Mouse (Mus musculus): Measurements from ENCODE around the gene Nxt2. TPM values are rescaled to one million over a fixed set of nuclear protein-coding genes. Genes with fewer than 3 reads are reported as not detected.
A peak's percentile ranks its signal among the peaks of the same experiment; 100 is the strongest.

Gene Nxt2
- 22.9 and 24.7 TPM in 2 replicates for polyA plus RNA-seq (2015; fragmentation: Nextera tagmentation; extraction: Ambion mirVana)

DNA sequence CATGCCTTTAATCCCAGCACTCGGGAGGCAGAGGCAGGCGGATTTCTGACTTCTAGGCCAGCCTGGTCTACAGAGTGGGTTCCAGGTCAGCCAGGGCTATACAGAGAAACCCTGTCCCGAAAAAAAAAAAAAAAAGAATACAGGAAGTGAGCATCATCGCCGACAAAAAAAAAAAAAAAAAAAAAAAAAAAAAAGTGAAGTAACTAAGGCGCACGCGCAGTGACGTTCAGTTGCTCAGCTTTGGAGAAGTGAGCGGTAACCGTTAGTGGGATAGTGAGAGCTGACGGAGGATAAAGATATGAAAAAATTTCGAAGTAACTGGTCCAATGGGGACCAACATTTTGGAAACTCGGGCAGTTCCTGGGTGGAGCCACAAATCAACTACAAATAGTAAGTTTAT is at the start of gene Nxt2:
Gene Nxt2 (plus strand): TSS at position 229 of the 400 bp plus-strand sequence.
- no peaks in the 10 kb centered on the region for H3K4me1 ChIP-seq
- H3K9me3 ChIP-seq, result no peaks in the 10 kb centered on the region
- ATAC-seq (ENCODE audit: insufficient read depth, low FRiP score, low read depth), result no peak
- peak within 1 kb of the TSS; percentile 52 for H3K4me2 ChIP-seq
- peak within 1 kb of the TSS; percentile 54 for H3K4me3 ChIP-seq (replicated peaks)
- 84% methylated on average over 14 of the region's 14 CpGs for WGBS
- no peaks in the 10 kb centered on the region for H3K27me3 ChIP-seq (replicated peaks)
- peak within 1 kb of the TSS; percentile 51; the same call in 1 of the 2 replicates for H3K27ac ChIP-seq
- no peaks in the 10 kb centered on the region for H3K36me3 ChIP-seq
- no peak within 1 kb of the TSS for H3K9ac ChIP-seq

DNA sequence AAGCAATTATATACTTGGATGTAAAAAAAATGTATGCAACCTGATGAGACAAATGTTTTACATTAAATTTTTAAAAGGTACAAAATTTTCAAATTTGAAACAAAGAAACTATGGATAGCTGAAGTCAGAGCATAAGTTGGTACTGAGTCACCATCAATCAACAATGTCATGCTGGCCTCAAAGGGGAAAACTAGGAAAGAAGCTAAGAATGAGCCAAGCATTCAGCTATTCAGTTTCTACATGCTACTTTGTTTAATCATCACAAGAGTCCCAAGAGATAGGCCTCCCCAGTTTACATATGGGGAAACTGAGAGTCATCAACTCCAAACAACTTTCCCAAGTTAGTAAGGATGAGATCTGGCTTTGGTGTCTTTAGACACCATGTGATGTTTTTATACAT is 49.6 kb upstream of the Nxt2 start:
- Histone ChIP-seq H3K36me3 (no peaks in the 10 kb centered on the region), H3K27me3 (replicated peaks) (no peaks in the 10 kb centered on the region), H3K9ac (no peak overlapping the region), H3K9me3 (no peaks in the 10 kb centered on the region), H3K4me2 (no peak overlapping the region), H3K4me1 (no peaks in the 10 kb centered on the region), H3K27ac (no peak overlapping the region), H3K4me3 (replicated peaks) (no peak overlapping the region)
- ATAC-seq (ENCODE audit: insufficient read depth, low FRiP score, low read depth), result no peak

DNA sequence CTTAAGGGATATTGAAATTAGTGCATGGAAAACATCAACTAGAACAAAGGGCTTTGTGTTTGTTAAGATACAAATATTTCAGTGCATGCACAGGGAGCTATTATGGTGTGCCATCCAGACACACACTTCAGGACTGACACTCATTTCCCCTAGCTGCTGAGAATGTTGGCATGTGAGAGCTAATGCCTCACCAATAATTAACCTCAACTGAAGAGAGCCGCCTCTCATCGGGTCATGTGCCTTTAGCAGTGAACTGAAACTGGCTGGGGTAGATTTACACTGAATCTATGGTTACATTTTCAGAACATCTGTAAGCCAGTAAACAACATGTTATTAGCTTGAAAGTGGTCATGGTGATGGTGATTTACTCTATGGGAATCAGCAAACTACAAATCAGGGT is 44.5 kb upstream of the Nxt2 start:
- H3K27ac ChIP-seq, result no peak overlapping the region
- H3K4me1 ChIP-seq, result no peaks in the 10 kb centered on the region
- no peak for ATAC-seq (ENCODE audit: insufficient read depth, low FRiP score, low read depth)
- no peaks in the 10 kb centered on the region for H3K27me3 ChIP-seq (replicated peaks)
- H3K4me2 ChIP-seq, result no peak overlapping the region
- 53% methylated on average over 2 of the region's 2 CpGs for WGBS
- H3K9me3 ChIP-seq, result no peaks in the 10 kb centered on the region
- no peaks in the 10 kb centered on the region for H3K36me3 ChIP-seq
- no peak overlapping the region for H3K9ac ChIP-seq
- H3K4me3 ChIP-seq (replicated peaks), result no peak overlapping the region

DNA sequence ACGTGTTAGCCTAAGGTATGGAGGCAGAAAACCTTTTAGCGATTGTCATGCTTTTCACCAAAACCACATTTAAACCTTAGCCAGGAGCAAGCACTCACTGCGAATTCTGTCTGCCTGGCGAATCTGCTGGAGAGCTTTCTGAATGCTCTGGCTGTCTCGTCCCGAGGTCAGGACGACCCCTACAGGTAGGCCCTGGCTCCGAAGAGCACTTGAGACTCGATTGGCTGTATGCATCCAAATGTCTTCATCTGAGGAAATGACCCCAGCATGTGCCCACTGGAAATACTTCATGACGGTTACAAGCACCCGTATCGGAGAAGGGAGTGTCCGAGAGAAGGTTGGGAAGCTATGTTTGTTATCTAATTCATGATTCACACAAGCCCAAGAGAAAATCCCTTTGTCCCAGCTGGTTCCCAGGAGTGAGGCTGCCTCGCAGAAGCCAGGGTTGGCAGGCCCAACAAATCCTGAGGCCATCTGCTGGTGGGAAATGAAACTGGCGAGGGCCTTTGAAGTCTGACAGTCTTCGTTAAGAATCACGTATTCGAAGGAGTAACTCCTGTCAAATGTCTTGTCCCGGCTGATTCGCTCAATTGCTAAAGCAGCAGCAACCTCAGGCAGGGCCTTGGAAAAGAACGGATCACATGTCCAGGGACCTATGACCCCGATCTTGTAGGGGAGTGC is 37.4 kb upstream of the Nxt2 start:
- Histone ChIP-seq H3K36me3 (no peaks in the 10 kb centered on the region), H3K27me3 (replicated peaks) (no peaks in the 10 kb centered on the region), H3K9me3 (no peaks in the 10 kb centered on the region), H3K9ac (no peak overlapping the region), H3K4me2 (no peak overlapping the region), H3K4me1 (no peaks in the 10 kb centered on the region), H3K4me3 (replicated peaks) (no peak overlapping the region), H3K27ac (no peak overlapping the region)
- no peak for ATAC-seq (ENCODE audit: insufficient read depth, low FRiP score, low read depth)
- WGBS, result 39% methylated on average over 22 of the region's 22 CpGs

DNA sequence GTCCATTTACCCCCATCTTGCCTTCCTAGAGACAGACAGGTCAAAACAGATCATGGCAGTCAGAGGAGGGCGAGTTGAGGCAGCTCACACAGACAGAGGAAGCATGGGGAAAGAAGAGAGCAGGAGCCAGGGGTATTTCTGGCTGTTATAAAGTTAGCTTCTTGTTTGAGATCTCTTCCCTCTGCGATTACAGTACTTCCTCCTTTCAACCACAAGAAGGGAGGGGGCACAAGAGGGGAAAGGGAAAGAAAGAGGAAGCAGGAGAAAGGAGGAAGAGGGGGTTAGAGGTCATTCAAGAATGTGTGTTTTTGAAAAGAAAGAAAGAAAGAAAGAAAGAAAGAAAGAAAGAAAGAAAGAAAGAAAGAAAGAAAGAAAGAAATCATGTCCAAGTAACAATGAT is 36.2 kb upstream of the Nxt2 start:
- ATAC-seq (ENCODE audit: insufficient read depth, low FRiP score, low read depth), result no peak
- H3K4me3 ChIP-seq (replicated peaks), result no peak overlapping the region
- H3K27me3 ChIP-seq (replicated peaks), result no peaks in the 10 kb centered on the region
- 81% methylated on average over 2 of the region's 2 CpGs for WGBS
- no peaks in the 10 kb centered on the region for H3K36me3 ChIP-seq
- H3K9me3 ChIP-seq, result no peaks in the 10 kb centered on the region
- no peaks in the 10 kb centered on the region for H3K4me1 ChIP-seq
- H3K4me2 ChIP-seq, result no peak overlapping the region
- no peak overlapping the region for H3K9ac ChIP-seq
- no peak overlapping the region for H3K27ac ChIP-seq

DNA sequence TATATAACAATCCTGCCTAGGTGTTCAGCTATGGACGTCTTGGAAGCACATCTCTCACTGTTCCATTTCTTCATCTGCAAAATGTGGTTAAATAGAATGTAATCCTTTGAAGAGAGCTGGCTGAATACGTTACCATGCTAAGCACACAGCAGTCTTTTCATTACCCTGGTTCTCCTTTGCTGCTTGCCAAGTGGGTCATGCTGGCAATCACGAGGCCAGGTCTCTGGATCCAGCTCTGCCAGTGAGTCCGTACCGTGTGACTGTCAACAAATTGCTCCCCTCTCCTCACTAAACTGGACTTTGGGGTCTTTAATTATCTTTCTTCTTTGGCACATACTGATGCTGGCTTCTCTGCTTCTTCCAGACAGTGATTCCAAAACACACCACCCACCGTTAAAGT is 32.1 kb upstream of the Nxt2 start:
- WGBS, result 65% methylated on average over 6 of the region's 6 CpGs
- no peak overlapping the region for H3K4me3 ChIP-seq (replicated peaks)
- ATAC-seq (ENCODE audit: insufficient read depth, low FRiP score, low read depth), result no peak
- no peak overlapping the region for H3K27ac ChIP-seq
- H3K36me3 ChIP-seq, result no peaks in the 10 kb centered on the region
- H3K9me3 ChIP-seq, result no peaks in the 10 kb centered on the region
- H3K4me1 ChIP-seq, result no peaks in the 10 kb centered on the region
- no peaks in the 10 kb centered on the region for H3K27me3 ChIP-seq (replicated peaks)
- no peak overlapping the region for H3K4me2 ChIP-seq
- H3K9ac ChIP-seq, result no peak overlapping the region

DNA sequence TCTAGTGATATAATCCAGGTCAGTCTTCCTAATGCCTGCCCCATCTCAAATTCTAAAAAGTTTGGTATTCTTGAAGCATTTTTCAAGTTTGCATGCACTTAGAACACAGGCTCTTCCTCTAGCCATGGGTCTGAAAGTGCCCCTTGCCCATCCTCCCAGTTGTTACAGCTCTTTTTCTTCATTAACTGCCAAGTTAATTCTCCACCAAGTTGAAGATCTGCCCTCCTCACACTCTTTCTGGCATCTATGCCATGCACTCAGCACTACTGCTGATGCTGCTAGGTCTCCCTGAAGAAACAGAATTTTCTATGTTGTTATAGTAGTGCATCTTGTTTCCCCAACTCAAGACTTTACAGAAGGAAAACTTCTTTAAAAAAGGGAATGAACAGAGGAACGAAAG is 31.0 kb upstream of the Nxt2 start:
- no peaks in the 10 kb centered on the region for H3K4me1 ChIP-seq
- H3K36me3 ChIP-seq, result no peaks in the 10 kb centered on the region
- H3K9me3 ChIP-seq, result no peaks in the 10 kb centered on the region
- 59% methylated on average over 1 of the region's 1 CpGs for WGBS
- H3K27ac ChIP-seq, result no peak overlapping the region
- no peak overlapping the region for H3K4me2 ChIP-seq
- H3K9ac ChIP-seq, result no peak overlapping the region
- ATAC-seq (ENCODE audit: insufficient read depth, low FRiP score, low read depth), result no peak
- H3K4me3 ChIP-seq (replicated peaks), result no peak overlapping the region
- no peaks in the 10 kb centered on the region for H3K27me3 ChIP-seq (replicated peaks)

DNA sequence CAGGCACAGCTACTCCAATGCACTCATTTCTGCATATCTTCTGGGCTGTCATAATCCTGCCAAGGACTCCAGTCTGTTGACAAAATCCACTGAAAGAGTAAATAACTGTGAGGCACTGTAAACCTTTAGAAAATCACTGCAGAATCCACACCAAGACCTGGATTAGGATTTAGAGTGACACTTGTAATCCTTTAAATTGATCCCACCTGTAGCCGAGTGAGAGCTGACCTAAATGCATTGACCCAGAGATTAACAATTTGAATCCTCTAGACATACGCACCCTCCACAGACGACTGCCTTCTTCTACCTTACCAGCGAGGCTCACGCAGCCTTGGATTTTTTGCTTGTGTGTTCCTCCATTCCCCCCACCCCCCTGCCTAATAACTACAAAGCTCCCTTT is 29.7 kb upstream of the Nxt2 start, which contains the start of gene Gucy2f:
Gene Gucy2f (minus strand): TSS at position 101 of the 400 bp plus-strand sequence.
- Histone ChIP-seq H3K4me3 (replicated peaks) (no peak within 1 kb of the TSS), H3K9ac (no peak within 1 kb of the TSS), H3K4me2 (no peak within 1 kb of the TSS), H3K9me3 (no peaks in the 10 kb centered on the region), H3K36me3 (no peaks in the 10 kb centered on the region), H3K4me1 (no peaks in the 10 kb centered on the region), H3K27ac (no peak within 1 kb of the TSS), H3K27me3 (replicated peaks) (no peaks in the 10 kb centered on the region)
- ATAC-seq (ENCODE audit: insufficient read depth, low FRiP score, low read depth), result no peak
- 41% methylated on average over 5 of the region's 5 CpGs for WGBS

DNA sequence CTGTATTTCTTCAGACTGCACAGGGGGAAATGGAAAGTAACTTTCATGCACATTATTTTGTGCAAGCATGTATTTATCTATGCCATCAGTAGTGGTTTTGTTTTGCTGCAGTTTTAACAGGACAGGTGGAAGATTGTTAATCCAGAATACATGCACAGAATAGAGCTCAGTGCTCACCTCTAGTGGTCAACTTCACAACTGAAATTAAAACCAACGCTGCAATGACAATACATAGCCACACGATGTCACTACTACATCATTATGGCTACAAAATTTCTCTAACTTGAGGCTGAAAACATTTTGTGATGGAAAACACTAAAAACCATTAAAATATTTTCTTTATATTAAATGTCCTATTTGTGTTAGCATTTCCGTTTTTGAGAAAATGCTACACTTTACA is 26.3 kb upstream of the Nxt2 start:
- Histone ChIP-seq H3K9me3 (no peaks in the 10 kb centered on the region), H3K4me2 (no peak overlapping the region), H3K36me3 (no peaks in the 10 kb centered on the region), H3K4me3 (replicated peaks) (no peak overlapping the region), H3K27ac (no peak overlapping the region), H3K9ac (no peak overlapping the region), H3K27me3 (replicated peaks) (no peaks in the 10 kb centered on the region), H3K4me1 (no peaks in the 10 kb centered on the region)
- no peak for ATAC-seq (ENCODE audit: insufficient read depth, low FRiP score, low read depth)
- 13% methylated on average over 3 of the region's 3 CpGs for WGBS

DNA sequence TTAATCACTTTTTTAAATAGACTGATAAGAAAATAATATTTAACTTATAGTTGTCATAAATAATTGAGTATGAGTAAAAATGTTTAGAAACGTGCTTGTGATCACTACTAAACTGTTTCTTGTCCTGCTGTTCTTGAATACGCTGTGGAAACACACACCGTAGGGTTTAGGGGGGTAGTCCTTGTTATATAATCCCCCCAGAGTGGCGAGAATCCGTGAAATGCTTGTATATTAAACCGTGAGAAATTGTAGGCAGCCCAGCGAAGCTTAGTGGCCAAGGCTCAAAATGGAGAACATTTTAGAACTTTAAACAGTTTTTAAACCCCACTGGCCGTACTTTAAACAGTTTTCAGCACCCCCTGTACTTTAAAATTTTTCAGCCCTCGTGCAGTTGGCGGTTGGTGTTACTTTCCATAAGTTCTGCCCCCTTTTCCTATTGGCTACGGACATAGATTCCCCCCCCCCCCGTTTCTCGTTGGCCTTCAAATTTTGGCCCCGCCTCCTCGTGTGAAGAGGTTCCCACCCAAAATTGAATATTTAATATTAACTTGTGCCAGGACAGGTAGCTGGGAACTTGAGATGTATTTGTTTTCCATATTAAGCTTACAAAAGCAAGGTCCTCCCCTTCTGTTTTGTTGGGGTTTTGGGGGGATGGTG is 956 bp downstream of the Nxt2 start:
- Histone ChIP-seq H3K9me3 (no peaks in the 10 kb centered on the region), H3K4me1 (no peaks in the 10 kb centered on the region), H3K36me3 (no peaks in the 10 kb centered on the region), H3K4me3 (replicated peaks) (peak overlapping the region; percentile 54), H3K27me3 (replicated peaks) (no peaks in the 10 kb centered on the region), H3K27ac (peak overlapping the region; percentile 92), H3K4me2 (peak overlapping the region; percentile 52), H3K9ac (no peak overlapping the region)
- ATAC-seq (ENCODE audit: insufficient read depth, low FRiP score, low read depth), result no peak; the same call in 1 of the 2 replicates
- 22% methylated on average over 15 of the region's 15 CpGs for WGBS

DNA sequence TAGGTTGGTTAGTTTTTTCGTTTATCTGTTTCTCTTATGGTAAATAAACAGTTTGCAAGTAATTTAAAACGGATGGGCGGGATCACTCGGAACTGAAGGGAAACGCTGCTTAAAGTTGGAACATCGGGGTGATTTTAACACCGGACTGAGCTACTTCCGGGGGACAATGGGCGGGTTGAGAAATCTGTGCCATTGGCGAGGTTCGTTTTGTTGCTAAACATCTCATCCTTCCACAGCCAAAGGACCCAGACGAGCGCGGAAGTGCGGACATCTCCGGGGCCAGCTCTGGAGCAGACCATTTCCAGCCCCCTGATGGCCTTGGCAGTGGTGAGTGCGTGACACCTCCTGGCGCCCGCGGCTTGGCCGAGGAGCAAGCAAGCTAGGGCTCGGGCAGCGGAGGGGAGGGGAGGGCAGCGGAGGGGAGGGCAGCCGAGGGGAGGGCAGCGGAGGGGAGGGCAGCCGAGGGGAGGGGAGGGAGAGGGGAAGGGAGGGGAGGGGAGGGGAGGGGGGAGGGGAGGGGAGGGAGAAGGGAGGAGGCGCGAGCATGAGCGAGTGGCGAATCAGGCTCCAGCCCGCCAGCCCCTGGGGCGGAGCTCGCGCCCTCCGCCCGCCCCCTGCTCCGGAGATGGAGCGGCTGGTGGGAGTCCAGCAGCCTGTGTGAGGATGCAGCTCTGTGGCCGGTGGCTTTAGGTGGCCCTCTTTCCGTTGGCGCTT is 1.6 kb downstream of the Nxt2 start:
- Histone ChIP-seq H3K9ac (no peak overlapping the region), H3K9me3 (no peaks in the 10 kb centered on the region), H3K4me3 (replicated peaks) (peak overlapping the region; percentile 54), H3K4me2 (peak overlapping the region; percentile 52), H3K36me3 (no peaks in the 10 kb centered on the region), H3K27me3 (replicated peaks) (no peaks in the 10 kb centered on the region), H3K4me1 (no peaks in the 10 kb centered on the region), H3K27ac (peak overlapping the region; percentile 92)
- 20% methylated on average over 26 of the region's 42 CpGs for WGBS
- ATAC-seq (ENCODE audit: insufficient read depth, low FRiP score, low read depth), result peak; percentile 95

DNA sequence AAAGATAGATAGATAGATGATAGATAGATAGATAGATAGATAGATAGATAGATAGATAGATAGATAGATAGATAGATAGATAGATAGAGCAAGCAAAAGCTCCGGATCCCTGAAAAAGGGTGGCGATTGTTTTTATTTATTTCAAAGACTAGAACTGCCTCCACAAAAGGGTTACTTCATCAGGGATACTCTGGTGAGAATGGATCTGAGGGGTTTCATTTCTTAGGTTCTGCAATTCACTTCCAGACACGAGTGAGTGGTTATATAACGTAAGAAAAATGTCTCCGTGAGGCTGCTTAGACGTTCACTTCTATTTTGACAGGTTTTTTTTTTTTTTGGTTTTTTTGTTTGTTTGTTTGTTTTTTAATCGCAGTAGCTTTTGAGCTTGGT is 2.2 kb downstream of the Nxt2 start:
- WGBS, result 33% methylated on average over 7 of the region's 7 CpGs

More for the DNA sequence above, 2.2 kb downstream of the Nxt2 start:
- Histone ChIP-seq H3K27me3 (replicated peaks) (no peaks in the 10 kb centered on the region), H3K9me3 (no peaks in the 10 kb centered on the region), H3K36me3 (no peaks in the 10 kb centered on the region), H3K4me3 (replicated peaks) (peak overlapping the region; percentile 54), H3K4me1 (no peaks in the 10 kb centered on the region), H3K27ac (no peak overlapping the region), H3K4me2 (peak overlapping the region; percentile 42; the same call in 1 of the 2 replicates), H3K9ac (no peak overlapping the region)
- no peak for ATAC-seq (ENCODE audit: insufficient read depth, low FRiP score, low read depth)

Data from stomach, embryonic 15.5 days (tissue).